Mouse (Mus musculus) megakaryocyte progenitor cell, adult 5-6 weeks (primary cell): ENCODE results near the gene Ear1. TPM values are rescaled to one million over a fixed set of nuclear protein-coding genes. Genes with fewer than 3 reads are reported as not detected.
"Not testable (repeated sequence)": the region's sequence is repeated elsewhere in the genome, so short reads cannot be mapped to it uniquely, and the experiment has no call there.

Source experiments
- ATAC-seq: replicated peaks from 2 replicates; pipeline ENCODE4 v1.8.0; 2016; ENCODE audit warnings: mild to moderate bottlenecking, moderate TSS enrichment, inconsistent platforms; ENCODE audit not compliant: poor library complexity
- total RNA-seq, 2 experiments: library from RNA; stranded (forward) in 1 of 2; stranded (reverse) in 1 of 2; fragments of 157-497, 149-512 nt in 1 of 2; fragments of 200-1000 nt in 1 of 2; gene quantifications; 2 replicates each; pipeline versions ENCODE4 v1.2.3 to v1.2.4; 2015 to 2017

Ear1 gene
- total RNA-seq (2015): 13.2 and 15.2 TPM in 2 replicates
- 10.0 and 21.5 TPM in 2 replicates for total RNA-seq (2017)

DNA sequence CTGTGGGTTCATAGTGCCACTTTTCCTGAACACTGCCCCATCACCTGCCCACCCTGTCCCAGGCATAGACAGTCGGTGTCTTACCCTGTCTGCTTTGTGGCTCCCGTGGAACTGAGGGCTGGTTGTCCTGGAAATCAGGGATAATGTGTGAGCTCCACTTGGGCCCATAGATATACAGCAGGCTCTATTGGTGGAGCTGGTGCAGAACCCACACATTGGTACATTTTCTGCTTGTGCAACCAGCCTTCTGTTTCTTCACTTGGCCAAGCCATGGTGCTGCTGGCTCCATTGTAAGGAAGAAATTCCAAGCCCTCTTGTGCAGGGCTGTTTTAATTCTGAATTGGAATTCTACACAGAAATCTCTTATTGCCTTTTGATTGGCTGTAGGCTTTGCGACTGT is at the start of gene Ear1:
TSS of gene Ear1 (minus strand) at position 101 of the 400 bp plus-strand sequence.
- not testable (repeated sequence) for ATAC-seq

DNA sequence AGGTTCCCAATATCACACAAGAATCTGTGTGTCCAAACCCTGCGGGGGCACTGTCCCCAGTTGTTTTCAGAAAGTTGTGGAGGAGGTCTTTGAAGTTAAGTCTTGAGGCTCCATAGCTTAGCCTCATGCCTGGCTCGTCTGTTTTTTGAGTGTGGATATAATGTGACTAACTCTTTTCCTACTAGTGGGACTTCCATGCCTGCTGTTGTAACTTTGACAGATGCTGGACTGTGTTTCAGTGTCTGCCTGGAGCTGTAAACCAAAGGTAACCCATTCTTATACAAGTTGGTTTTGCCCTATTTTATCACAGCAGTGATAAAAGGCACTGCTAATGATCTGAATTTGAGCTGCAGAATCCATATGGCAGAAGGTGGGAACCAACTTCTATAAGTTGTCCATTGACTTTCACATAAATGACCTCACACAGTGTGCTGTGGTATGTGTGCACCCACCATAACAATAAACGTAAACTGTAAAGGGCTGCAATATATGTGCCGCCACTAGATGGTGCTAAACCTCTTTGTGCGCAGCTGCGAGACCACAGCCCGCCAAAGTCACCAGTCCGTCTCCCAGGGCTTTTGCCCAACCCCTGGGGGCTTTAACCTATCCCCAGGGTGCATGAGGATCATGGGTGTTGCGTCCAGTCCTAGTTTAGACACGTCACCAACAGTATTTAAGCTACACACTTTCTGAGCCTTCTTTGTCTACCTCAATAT is 49.5 kb upstream of the Ear1 start, which contains the start of gene Gm8113:
TSS of gene Gm8113 (plus strand) at position 703 of the 716 bp plus-strand sequence.
- ATAC-seq: peak; percentile 95

DNA sequence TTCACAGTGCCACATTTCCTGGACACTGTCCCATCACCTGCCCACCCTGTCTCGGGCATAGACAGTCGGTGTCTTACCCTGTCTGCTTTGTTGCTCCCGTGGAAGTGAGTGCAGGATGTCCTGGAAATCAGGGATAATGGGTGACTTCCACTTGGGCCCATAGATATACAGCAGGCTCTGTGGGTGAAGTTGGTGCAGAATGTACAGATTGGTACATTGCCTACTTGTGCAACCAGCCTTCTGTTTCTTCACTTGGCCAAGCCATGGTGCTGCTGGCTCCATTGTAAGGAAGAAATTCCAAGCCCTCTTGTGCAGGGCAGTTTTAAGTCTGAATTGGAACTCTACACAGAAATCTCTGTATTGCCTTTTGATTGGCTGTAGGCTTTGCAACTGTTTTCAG is 48.1 kb upstream of the Ear1 start, which contains the start of gene Ear10:
TSS of gene Ear10 (minus strand) at position 101 of the 400 bp plus-strand sequence.
- not testable (repeated sequence) for ATAC-seq

DNA sequence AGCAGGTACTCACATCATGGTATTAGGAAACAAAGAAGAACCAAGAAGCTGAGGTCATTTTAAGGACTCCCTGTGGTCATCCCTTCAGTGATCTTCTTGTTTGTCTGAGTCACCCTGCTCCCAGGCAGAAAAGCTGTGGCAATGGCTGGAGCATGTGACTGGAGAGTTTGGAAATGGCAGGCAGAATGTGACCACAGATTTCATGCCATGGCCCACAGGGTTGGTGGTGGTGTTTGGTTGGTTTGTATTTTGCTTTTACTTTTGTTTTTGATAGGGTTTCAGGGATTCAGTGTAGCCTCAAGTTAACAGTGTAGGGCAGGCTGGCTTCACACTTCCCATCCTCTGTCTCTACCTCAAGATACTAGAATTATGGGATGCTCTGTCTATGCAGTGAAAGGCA is 42.9 kb upstream of the Ear1 start:
- ATAC-seq: peak; percentile 85

DNA sequence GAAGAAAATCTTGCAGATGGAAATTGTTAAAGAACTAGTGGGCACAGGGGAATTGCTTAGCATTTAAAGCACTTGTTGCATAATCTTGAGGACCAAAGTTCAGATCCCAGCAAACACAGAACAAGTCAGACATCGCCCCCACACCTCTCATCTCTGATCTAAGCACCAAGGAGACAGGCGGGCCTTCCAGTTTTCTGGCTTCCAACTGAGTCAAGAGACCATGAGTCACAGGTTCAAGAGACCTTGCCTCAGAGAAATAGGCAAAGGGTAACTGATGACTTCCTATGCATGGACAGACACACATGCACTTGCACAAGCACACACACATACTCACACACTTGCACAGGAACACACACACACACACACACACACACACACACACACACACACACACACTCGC is 23.3 kb upstream of the Ear1 start:
- ATAC-seq: not testable (repeated sequence)

DNA sequence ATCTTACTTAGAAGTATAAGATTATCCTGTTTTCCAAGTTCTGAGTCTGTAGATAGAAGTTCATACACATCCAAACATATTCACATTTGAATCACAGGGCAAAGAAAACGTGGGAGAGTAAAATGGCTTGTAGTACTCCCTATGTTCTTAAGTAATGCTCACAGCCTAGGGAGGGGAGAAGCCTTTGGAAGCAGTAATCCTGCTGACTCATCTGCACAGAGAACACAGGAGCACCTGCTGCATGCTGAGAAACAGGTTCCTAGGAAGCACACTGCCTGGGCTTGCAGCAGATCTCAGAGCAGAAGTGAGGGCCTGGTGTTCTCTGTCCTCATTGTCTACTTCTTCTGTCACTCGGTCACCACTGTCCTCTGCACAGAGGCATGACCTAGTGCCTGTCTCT is 20.0 kb upstream of the Ear1 start:
- ATAC-seq: 0 out of 2 replicates have a peak, but pooled peaks have one; percentile 20

DNA sequence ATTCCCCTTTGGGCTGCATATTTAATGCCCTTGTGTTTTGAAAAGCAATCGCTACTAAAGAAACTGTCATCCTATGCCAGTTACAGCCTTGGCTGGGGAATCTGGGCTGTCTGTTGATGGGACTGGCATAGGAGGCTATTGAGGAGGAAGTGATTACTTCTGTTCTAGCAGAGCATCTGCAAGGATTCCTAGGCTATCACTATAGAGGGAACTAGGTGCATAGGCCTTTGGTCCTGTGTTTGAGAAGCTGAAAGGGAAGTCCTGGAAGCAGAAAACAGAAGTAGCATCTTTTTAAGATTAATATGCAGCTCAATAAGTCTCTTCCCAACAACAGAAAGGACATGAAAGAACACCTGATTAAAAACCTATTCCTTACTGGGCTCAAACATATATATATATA is 16.0 kb upstream of the Ear1 start:
- ATAC-seq: peak; percentile 55; the same call in 1 of the 2 replicates

DNA sequence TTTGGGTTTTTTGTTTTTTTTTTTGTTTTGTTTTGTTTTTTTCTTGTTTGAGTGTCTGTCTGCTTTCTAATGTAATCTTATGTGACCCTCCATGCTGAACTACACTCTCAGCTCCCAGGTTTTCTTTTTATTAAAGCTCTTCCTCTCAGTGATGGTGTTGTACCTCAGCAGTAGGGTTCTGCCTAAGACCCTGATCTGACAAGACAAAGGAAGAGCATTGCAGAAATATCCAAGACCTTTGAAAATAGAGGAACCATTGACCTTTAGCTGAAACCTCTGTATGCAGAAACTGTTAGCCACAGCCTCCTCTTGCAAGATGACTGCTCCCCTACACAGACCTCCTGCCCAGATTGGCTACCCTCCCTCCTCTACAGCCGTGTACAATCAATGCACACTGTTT is 10.9 kb upstream of the Ear1 start:
- peak; percentile 77 for ATAC-seq

DNA sequence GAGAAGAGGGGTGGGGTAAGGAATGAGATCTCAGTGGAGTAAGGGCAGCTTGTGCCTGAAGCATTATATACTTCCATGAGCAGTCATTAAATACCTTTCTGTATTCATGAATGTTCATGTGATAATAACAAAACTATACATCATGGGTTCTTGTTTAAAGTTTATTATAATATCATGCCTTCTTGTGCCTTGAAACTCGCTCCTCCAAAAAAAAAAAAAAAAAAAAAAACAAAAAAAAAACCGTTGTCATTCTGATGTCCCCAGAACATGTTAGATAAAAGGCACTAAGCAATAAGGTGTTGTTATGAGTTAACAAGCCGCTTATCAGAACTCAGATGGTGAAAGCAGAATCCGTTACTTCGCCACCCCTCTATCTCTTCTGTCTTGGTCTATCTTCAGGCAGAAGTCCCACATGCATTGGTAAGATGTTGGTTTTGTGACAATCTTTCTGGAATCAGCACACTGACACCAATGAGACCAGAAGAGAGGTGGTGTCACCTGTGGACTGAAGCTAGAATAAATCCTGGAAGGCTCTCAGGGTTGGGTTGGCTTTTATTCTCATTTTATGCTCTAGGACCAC is 4.7 kb upstream of the Ear1 start:
- ATAC-seq: peak; percentile 45

DNA sequence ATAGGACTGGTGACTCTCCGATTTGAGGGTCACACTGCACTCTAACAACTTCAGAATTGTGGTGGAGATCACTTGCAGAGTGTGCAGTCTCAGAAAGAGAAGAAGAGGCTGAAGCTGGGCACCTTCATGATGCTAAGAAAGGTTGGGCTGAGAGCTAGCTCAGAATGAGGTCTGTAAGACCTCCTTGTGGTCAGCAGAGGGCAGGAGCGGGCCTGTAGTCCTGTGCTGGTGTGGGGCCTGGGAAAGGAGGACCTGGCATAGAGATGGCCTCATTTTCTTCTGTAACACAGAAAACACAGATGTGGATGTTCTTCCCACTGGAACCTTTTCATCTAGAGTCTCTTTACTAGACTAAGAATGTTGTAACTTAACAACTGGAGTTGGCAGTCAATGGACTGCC is 2.5 kb upstream of the Ear1 start:
- ATAC-seq: peak; percentile 86

DNA sequence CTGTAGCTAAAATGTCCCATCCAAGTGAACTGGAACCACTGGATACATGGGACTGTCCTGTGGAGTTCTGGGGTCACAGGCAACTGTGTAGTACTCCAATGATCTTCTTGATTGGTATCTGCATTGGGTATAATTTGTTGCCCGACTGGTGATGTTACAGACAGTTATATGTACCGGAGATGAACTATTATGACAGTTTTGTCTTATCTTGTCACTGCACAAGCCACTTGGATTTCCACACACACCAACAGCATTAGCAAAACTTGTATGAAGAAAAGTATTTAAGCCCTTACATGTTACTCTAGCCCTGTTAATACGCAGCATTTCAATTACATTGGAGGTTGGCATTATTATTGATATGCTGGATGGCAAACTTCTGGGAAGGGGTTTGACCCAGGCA is 455 bp downstream of the Ear1 start:
- not testable (repeated sequence) for ATAC-seq

DNA sequence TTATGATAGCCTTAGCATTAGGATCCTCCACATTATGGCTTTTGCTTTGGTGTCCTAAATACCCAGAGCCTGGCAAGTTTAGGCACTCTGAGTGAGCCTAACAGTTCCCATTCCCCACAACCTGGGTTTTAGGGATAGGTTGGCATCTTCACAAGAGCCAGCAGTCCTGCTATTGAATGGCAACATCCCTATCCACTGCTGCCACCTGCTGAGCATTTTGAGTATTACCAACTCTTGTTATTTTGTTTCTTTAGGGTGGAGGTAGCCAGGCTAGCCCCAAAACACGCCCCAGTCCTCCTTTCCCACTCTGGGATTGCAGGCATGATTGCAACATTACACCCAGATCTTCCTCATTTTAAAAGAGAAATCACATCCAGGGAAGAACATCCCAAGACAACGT is 14.8 kb downstream of the Ear1 start:
- ATAC-seq: peak; percentile 82

DNA sequence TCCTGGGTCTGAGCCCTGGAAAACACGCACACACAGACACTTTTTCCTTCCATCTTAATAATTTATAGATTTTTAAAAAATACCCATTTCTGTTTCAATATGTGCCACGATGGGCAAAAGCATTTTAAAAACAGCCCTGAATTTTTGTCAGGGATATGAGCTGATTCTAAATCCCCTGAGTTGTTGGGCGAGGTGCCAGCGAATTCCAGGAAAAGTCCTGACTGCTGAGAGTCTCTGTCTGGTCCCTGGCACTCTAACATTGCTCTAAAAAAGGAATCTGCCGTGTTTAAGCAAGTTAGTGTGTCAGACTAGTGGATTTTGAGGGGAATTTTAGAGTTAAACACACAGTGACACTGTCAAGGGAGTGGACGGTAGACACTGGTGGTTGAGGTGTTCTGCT is 15.9 kb downstream of the Ear1 start:
- ATAC-seq: not testable (repeated sequence)

DNA sequence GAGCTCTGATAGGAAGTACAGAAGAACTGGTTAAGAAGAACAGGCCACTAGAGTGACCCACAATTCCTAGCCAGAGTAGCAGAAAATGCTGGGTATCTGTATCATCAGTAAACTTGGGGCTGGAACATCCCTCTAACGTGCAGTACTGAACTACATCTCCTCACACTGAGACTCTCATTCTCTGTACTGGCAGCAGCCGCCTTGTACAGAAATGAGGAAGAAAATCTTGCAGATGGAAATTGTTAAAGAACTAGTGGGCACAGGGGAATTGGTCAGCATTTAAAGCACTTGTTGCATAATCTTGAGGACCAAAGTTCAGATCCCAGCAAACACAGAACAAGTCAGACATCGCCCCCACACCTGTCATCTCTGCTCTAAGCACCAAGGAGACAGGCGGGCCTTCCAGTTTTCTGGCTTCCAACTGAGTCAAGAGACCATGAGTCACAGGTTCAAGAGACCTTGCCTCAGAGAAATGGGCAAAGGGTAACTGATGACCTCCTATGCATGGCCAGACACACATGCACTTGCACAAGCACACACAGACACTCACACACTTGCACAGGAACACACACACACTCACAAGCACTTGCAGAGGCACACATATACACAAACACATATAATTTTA is 31.3 kb downstream of the Ear1 start:
- ATAC-seq: 0 out of 2 replicates have a peak, but pooled peaks have one; percentile 37

DNA sequence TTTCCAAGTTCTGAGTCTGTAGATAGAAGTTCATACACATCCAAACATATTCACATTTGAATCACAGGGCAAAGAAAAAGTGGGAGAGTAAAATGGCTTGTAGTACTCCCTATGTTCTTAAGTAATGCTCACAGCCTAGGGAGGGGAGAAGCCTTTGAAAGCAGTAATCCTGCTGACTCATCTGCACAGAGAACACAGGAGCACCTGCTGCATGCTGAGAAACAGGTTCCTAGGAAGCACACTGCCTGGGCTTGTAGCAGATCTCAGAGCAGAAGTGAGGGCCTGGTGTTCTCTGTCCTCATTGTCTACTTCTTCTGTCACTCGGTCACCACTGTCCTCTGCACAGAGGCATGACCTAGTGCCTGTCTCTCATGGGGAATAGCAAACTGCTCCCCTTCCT is 34.3 kb downstream of the Ear1 start:
- ATAC-seq: not testable (repeated sequence)

DNA sequence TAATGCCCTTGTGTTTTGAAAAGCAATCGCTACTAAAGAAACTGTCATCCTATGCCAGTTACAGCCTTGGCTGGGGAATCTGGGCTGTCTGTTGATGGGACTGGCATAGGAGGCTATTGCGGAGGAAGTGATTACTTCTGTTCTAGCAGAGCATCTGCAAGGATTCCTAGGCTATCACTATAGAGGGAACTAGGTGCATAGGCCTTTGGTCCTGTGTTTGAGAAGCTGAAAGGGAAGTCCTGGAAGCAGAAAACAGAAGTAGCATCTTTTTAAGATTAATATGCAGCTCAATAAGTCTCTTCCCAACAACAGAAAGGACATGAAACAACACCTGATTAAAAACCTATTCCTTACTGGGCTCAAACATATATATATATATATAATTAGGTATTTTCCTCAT is 40.0 kb downstream of the Ear1 start:
- peak; percentile 44; the same call in 1 of the 2 replicates for ATAC-seq

DNA sequence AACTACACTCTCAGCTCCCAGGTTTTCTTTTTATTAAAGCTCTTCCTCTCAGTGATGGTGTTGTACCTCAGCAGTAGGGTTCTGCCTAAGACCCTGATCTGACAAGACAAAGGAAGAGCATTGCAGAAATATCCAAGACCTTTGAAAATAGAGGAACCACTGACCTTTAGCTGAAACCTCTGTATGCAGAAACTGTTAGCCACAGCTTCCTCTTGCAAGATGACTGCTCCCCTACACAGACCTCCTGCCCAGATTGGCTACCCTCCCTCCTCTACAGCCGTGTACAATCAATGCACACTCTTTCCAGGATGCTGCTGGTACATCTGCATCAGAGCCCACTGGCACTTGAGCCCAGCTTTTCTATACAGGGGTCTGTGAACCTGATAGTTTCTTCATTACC is 44.9 kb downstream of the Ear1 start:
- ATAC-seq: peak; percentile 98

DNA sequence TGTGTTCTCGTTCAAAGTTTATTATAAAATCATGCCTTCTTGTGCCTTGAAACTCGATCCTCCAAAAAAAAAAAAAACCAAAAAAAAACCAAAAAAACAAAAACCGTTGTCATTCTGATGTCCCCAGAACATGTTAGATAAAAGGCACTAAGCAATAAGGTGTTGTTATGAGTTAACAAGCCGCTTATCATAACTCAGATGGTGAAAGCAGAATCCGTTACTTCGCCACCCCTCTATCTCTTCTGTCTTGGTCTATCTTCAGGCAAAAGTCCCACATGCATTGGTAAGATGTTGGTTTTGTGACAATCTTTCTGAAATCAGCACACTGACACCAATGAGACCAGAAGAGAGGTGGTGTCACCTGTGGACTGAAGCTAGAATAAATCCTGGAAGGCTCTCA is 51.1 kb downstream of the Ear1 start:
- ATAC-seq: peak; percentile 41

DNA sequence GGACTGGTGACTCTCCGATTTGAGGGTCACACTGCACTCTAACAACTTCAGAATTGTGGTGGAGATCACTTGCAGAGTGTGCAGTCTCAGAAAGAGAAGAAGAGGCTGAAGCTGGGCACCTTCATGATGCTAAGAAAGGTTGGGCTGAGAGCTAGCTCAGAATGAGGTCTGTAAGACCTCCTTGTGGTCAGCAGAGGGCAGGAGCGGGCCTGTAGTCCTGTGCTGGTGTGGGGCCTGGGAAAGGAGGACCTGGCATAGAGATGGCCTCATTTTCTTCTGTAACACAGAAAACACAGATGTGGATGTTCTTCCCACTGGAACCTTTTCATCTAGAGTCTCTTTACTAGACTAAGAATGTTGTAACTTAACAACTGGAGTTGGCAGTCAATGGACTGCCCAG is 53.4 kb downstream of the Ear1 start:
- ATAC-seq: peak; percentile 91

DNA sequence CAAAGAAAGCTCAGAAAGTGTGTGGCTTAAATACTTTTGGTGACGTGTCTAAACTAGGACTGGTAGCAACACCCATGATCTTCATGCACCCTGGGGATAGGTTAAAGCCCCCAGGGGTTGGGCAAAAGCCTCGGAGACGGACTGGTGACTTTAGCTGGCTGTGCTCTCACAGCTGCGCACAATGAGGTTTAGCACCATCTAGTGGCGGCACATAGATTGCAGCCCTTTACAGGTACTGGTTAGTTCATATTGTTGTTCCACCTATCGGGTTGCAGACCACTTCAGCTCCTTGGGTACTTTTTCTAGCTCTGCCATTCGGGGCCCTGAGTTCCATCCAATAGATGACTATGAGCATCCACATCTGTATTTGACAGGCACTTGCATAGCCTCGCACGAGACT is 62.9 kb downstream of the Ear1 start:
- ATAC-seq: peak; percentile 64

DNA sequence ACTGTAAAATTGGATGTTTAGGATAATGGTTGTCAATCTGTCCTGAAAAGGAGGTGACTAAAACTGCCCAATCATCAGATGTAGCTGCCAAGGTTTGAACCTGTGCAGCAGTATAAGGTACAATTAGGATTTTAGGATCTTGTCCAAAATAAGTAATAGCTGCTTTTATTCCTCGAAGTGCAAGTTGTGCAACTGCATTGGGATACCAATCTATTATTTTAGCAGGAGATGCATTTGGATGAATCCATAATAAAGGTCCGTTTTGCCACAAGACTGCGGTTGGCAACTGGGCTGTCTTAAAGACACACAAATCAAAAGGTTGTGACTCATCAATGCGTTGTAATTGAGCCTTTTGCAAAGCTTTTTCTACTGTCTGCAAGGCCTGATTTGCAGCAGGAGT is 67.2 kb downstream of the Ear1 start:
- ATAC-seq: not testable (repeated sequence)

DNA sequence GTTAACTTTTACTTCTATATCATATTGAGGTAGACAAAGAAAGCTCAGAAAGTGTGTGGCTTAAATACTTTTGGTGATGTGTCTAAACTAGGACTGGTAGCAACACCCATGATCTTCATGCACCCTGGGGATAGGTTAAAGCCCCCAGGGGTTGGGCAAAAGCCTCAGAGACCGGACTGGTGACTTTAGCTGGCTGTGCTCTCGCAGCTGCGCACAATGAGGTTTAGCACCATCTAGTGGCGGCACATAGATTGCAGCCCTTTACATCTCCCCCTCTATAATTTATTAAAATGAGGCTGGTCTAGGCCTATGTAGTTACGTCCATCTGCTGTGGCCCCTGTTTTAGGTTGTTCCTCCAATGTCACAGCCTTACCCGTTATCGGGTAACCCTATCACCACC is 70.9 kb downstream of the Ear1 start:
- not testable (repeated sequence) for ATAC-seq
